Mouse (Mus musculus): ENCODE measurements around the gene Rab11fip3.
A peak's percentile ranks its signal among the peaks of the same experiment; 100 is the strongest.

Rab11fip3 gene

GRCm38 (mm10) chr17:25992274-25992673 lies 77.1 kb downstream of the Rab11fip3 start:
- DNase-seq (ENCODE audit: low read depth, low spot score) = no peak

GRCm38 (mm10) chr17:25990331-25990730 lies 79.0 kb downstream of the Rab11fip3 start:
- DNase-seq (ENCODE audit: low read depth, low spot score) = no peak

- DNase-seq (ENCODE audit: low read depth, low spot score) = peak; percentile 94
These were observed 83.8 kb downstream of the Rab11fip3 start, which contains the start of gene Capn15 for GRCm38 (mm10) chr17:25985306-25986294. Gene Capn15 (minus strand): TSS chr17:25985796.

GRCm38 (mm10) chr17:25984556-25985305 lies 84.6 kb downstream of the Rab11fip3 start:
- no peak for DNase-seq (ENCODE audit: low read depth, low spot score)

- no peak for DNase-seq (ENCODE audit: low read depth, low spot score)
These were observed 85.3 kb downstream of the Rab11fip3 start for GRCm38 (mm10) chr17:25984066-25984465.

GRCm38 (mm10) chr17:25982913-25983312 lies 86.4 kb downstream of the Rab11fip3 start:
- no peak for DNase-seq (ENCODE audit: low read depth, low spot score)

GRCm38 (mm10) chr17:25980854-25981253 lies 88.5 kb downstream of the Rab11fip3 start:
- DNase-seq (ENCODE audit: low read depth, low spot score) = no peak

- DNase-seq (ENCODE audit: low read depth, low spot score) = no peak
These were observed 89.3 kb downstream of the Rab11fip3 start for GRCm38 (mm10) chr17:25979829-25980738.

GRCm38 (mm10) chr17:25970954-25971707 lies 98.2 kb downstream of the Rab11fip3 start:
- no peak for DNase-seq (ENCODE audit: low read depth, low spot score)

GRCm38 (mm10) chr17:25970448-25970847 lies 98.9 kb downstream of the Rab11fip3 start:
- DNase-seq (ENCODE audit: low read depth, low spot score) = no peak

GRCm38 (mm10) chr17:25968176-25968575 lies 101.2 kb downstream of the Rab11fip3 start:
- DNase-seq (ENCODE audit: low read depth, low spot score) = no peak

- no peak for DNase-seq (ENCODE audit: low read depth, low spot score)
These were observed 101.7 kb downstream of the Rab11fip3 start for GRCm38 (mm10) chr17:25967652-25968051.

GRCm38 (mm10) chr17:25964271-25964670 lies 105.1 kb downstream of the Rab11fip3 start:
- no peak for DNase-seq (ENCODE audit: low read depth, low spot score)

GRCm38 (mm10) chr17:25962413-25962905 lies 106.9 kb downstream of the Rab11fip3 start:
- no peak for DNase-seq (ENCODE audit: low read depth, low spot score)

- DNase-seq (ENCODE audit: low read depth, low spot score) = no peak
These were observed 107.8 kb downstream of the Rab11fip3 start for GRCm38 (mm10) chr17:25961566-25961965.

GRCm38 (mm10) chr17:25959630-25960467 lies 109.5 kb downstream of the Rab11fip3 start:
- no peak for DNase-seq (ENCODE audit: low read depth, low spot score)

- DNase-seq (ENCODE audit: low read depth, low spot score) = no peak
These were observed 110.4 kb downstream of the Rab11fip3 start for GRCm38 (mm10) chr17:25958771-25959494.

GRCm38 (mm10) chr17:25957586-25958051 lies 111.7 kb downstream of the Rab11fip3 start:
- no peak for DNase-seq (ENCODE audit: low read depth, low spot score)

- no peak for DNase-seq (ENCODE audit: low read depth, low spot score)
These were observed 112.7 kb downstream of the Rab11fip3 start for GRCm38 (mm10) chr17:25956631-25957030.

All from embryo, embryonic 11.5 days (tissue).